Mouse (Mus musculus): Measurements from ENCODE around the gene Zfp335.

DNA sequence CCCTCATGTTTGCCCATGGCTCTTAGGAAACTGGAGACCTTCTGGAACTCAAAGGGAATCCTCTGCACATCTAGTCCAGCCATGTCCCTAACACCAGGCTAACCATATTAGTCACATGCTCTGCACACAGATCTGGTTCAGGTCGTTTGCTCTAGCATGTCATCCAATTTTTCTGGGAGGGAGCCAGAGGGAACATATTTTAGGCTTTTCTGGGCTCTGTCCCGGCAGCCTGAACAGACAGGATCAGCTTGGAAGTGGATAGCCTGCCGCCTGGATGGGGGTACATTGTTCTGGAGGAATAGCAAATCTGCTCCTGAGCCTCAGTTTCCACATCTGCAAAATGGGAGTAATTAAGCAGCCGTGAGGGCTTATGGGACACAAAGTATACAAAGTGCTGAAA lies 50.5 kb downstream of the Zfp335 start:
- TF ChIP-seq CTCF (IDR thresholded peaks at IDR 0.05; ENCODE audit: low read depth) (no peak), EP300 (IDR thresholded peaks at IDR 0.05; ENCODE audit: low read depth) (no peak)

All from heart, postnatal 0 days (tissue).